Mouse (Mus musculus): ENCODE measurements around the gene Tulp2. TPM values are rescaled to one million over a fixed set of nuclear protein-coding genes. Genes with fewer than 3 reads are reported as not detected.
"Not testable (repeated sequence)": the region's sequence is repeated elsewhere in the genome, so short reads cannot be mapped to it uniquely, and the experiment has no call there.

Tulp2 gene
- total RNA-seq, 2 experiments from 2014 or later, result 0.30 TPM; not detected in 1

DNA sequence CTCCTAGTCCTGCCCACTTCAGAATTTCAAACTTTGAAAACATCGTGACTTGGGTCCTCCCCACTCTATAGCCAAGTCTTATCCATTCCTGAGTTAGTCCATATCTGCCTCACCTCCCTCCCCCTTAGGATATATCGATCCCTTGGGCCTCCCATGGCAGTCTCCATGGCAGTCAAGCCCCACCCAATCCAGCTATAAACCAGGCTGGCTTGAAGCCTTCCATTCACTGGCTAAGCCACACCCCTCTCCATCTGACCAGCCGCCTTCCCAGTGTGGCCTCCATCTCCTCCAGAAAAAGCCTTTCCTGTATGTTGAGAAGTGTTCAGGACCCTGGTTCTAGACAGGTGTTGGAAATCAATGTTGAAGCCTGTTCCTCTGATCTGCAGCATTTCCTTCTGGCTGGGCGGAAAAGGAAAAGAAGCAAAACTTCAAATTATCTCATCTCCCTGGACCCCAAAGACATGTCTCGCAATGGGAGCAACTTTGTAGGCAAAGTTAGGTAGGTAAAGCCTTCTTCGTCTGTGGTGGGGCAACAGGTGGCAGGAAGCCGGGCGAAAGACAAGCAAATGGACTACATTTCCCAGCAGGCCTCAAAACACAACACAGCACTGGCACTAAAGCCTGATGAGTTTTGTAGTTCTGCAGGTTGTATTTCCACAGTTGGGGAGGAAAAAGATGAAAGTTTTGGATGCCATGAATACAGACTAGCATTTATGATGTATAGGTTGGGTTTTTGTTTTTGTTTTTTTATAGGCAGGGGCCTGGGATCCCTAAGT lies 37.9 kb downstream of the Tulp2 start:
- intact Hi-C loops (cut with DNase I), result loop anchor here (5.0 kb wide), 1 partner anchor 42 kb away; no protein-coding TSS in a partner anchor
- Histone ChIP-seq H3K4me3 (no peak overlapping the region), H3K27ac (no peak overlapping the region)
- no peak for DNase-seq (ENCODE audit: extremely low spot score in 1 of 2, low spot score in 2 of 2)
- TF ChIP-seq CTCF (IDR thresholded peaks at IDR 0.05), result no peak

DNA sequence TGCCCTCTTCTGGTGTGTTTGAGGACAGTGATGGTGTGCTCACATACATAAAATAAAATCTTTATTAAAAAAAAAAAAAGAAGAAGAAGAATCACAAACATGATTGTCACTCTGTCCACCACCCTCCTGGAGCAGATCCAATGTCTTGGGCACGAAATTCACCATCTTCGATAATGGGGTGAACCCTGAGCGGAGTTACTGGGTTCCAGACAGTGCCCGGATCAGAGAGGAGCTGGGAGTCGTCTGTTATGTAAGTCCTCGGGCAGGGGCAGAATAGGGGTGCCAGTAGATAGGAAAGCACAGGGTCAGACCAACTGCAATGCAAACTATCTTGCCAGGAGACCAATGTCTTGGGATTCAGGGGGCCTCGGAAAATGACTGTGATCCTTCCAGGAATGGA lies 38.9 kb downstream of the Tulp2 start:
- DNase-seq (ENCODE audit: extremely low spot score in 1 of 2, low spot score in 2 of 2), result no peak
- H3K27ac ChIP-seq, result no peak overlapping the region
- H3K4me3 ChIP-seq, result no peak overlapping the region
- intact Hi-C loops (cut with DNase I), result loop anchor here (5.0 kb wide), 1 partner anchor 43 kb away; no protein-coding TSS in a partner anchor
- TF ChIP-seq CTCF (IDR thresholded peaks at IDR 0.05), result no peak

DNA sequence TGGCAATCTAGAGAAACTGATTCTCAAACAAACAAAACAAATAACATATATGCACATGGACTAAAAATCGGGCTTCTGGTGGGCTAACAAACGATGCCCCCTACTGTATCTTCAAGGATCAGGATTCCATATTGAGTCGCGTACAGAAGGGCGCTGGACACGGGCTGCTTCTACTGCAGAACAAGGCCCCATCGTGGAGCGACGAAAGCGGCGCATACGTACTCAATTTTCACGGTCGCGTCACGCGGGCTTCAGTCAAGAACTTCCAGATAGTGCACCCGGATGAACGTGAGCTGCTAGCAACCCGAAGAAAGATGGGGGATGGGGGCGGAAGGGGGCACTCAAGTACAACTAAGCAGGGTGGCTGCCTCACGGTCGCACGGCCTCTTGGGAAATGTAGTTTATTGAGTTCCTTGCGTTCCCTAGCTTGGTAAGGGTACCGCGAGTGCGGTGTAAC lies 40.1 kb downstream of the Tulp2 start:
- intact Hi-C loops (cut with DNase I), result loop anchor here (5.0 kb wide), 1 partner anchor 44 kb away; no protein-coding TSS in a partner anchor
- Histone ChIP-seq H3K27ac (peak overlapping the region; percentile 87), H3K4me3 (peak overlapping the region; percentile 53)
- TF ChIP-seq CTCF (IDR thresholded peaks at IDR 0.05), result peak; percentile 27
- peak; percentile 84 to 88 for DNase-seq (ENCODE audit: extremely low spot score in 1 of 2, low spot score in 2 of 2)

DNA sequence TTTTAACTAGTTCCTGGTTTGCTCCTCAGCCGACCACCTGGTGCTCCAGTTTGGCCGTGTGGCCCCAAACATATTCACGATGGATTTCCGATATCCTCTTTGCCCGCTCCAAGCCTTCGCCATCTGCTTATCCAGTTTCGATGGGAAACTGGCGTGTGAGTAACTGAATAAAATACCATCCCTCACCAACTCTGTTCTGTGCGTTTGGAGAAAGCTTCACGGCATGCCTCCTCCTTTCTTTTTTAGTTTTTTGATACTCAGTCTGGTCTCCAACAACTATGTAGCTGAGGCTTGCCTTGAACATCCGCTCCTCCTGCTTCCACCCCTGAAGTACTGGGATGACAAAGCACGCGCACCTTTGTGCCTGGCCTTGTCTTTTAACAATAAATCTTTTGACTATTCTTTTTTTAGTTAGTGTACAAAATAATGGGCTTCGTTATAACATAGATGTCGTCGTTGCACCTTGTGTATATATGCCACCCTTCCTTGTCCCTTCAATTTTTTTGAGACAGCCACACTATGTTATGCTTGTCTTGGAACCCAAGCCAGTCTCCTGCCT lies 40.6 kb downstream of the Tulp2 start:
- TF ChIP-seq CTCF (IDR thresholded peaks at IDR 0.05), result no peak

GRCm38 (mm10) chr7:45522957-45523676 lies 41.4 kb downstream of the Tulp2 start:
- Histone ChIP-seq H3K27ac (no peak overlapping the region), H3K4me3 (no peak overlapping the region; the same call in 1 of the 2 replicates)
- intact Hi-C loops (cut with DNase I), result loop anchor here (5.0 kb wide), 1 partner anchor 46 kb away; no protein-coding TSS in a partner anchor
- TF ChIP-seq CTCF (IDR thresholded peaks at IDR 0.05), result no peak
- DNase-seq (ENCODE audit: extremely low spot score in 1 of 2, low spot score in 2 of 2), result no peak

More for the DNA sequence above, 40.6 kb downstream of the Tulp2 start:
- DNase-seq (ENCODE audit: extremely low spot score in 1 of 2, low spot score in 2 of 2), result no peak
- intact Hi-C loops (cut with DNase I), result loop anchor here (5.0 kb wide), 1 partner anchor 45 kb away; no protein-coding TSS in a partner anchor
- Histone ChIP-seq H3K4me3 (peak overlapping the region; percentile 53), H3K27ac (peak overlapping the region; percentile 87)

- intact Hi-C loops (cut with DNase I), result loop anchor here (5.0 kb wide), 1 partner anchor 46 kb away; no protein-coding TSS in a partner anchor
- TF ChIP-seq CTCF (IDR thresholded peaks at IDR 0.05), result no peak
- DNase-seq (ENCODE audit: extremely low spot score in 1 of 2, low spot score in 2 of 2), result no peak
- no peak overlapping the region; the same call in 1 of the 2 replicates for H3K4me3 ChIP-seq
- H3K27ac ChIP-seq, result peak overlapping the region; percentile 9; the same call in 1 of the 2 replicates
Observed at GRCm38 (mm10) chr7:45523678-45524170, 42.0 kb downstream of the Tulp2 start.

DNA sequence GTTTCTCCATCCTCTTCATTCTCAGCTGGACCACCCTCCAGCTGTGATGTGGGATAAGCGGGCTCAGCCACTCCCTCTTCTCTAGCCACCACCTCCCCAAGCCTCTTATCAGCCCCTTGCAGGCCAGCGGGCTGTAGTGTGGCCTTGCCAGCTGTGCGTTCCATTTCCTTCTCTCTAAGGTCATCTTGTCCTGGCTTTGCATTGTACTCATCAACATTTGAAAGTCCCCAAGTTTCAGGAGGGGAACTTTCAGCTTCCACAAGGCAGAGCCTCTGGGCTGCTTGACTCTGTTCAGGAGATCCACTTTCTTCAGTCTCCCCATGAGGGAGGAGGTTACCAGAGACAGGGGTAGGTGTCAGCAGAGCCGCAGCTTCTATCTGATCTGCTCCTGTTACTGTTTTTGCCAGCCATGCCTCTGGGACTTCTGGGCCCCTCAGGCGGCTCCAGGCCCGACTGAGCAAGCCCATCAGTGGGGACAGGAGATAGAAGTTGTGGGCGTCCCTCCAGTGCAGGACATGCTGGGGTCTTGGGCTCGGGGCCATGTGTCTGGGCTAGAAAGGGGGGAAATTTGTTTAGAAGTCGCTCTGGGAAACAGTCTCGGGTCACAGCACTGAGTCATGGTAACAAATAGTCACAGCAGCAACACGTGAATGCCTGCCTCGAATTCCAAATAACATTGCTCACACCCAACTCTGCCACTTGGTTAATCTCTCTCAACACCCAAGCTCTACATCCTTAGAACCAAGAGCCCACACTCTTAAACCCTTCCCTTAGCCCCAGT lies 43.4 kb downstream of the Tulp2 start:
- H3K4me3 ChIP-seq, result peak overlapping the region; percentile 88
- no peak for DNase-seq (ENCODE audit: extremely low spot score in 1 of 2, low spot score in 2 of 2)
- H3K27ac ChIP-seq, result peak overlapping the region; percentile 98
- intact Hi-C loops (cut with DNase I), result loop anchor here (5.0 kb wide), 1 partner anchor 48 kb away; no protein-coding TSS in a partner anchor
- no peak for TF ChIP-seq CTCF (IDR thresholded peaks at IDR 0.05)

GRCm38 (mm10) chr7:45525809-45526473 lies 44.3 kb downstream of the Tulp2 start, which contains the start of the genes Ppp1r15a and Plekha4:
TSS of gene Ppp1r15a (minus strand) at chr7:45526268.
TSS of gene Plekha4 (plus strand) at chr7:45526330.
- intact Hi-C loops (cut with DNase I), result no loop called here
- TF ChIP-seq CTCF (IDR thresholded peaks at IDR 0.05), result no peak
- Histone ChIP-seq H3K4me3 (peak within 1 kb of the TSS; percentile 88), H3K27ac (peak within 1 kb of the TSS; percentile 98)
- peak; percentile 93 to 97 for DNase-seq (ENCODE audit: extremely low spot score in 1 of 2, low spot score in 2 of 2)

- intact Hi-C loops (cut with DNase I), result no loop called here
- peak; percentile 40 for TF ChIP-seq CTCF (IDR thresholded peaks at IDR 0.05)
- DNase-seq (ENCODE audit: extremely low spot score in 1 of 2, low spot score in 2 of 2), result no peak
- Histone ChIP-seq H3K4me3 (peak overlapping the region; percentile 88), H3K27ac (peak overlapping the region; percentile 98)
Observed at GRCm38 (mm10) chr7:45526474-45527120, 44.9 kb downstream of the Tulp2 start.

- H3K27ac ChIP-seq; intact Hi-C loops (cut with DNase I); H3K4me3 ChIP-seq; DNase-seq (ENCODE audit: extremely low spot score in 1 of 2, low spot score in 2 of 2): not testable (repeated sequence)
Observed at GRCm38 (mm10) chr7:45527169-45527568, 45.5 kb downstream of the Tulp2 start.

Data from left cerebral cortex, adult 2 months (tissue).